Mouse (Mus musculus) embryonic facial prominence, embryonic 10.5 days (tissue): ENCODE measurements around the gene Kif24. TPM values are rescaled to one million over a fixed set of nuclear protein-coding genes. Genes with fewer than 3 reads are reported as not detected.

Source experiments
- DNase-seq: peaks from one replicate; pipeline ENCODE4 v3.0.0-alpha.2; 2017; ENCODE audit warnings: low spot score
- H3K27ac ChIP-seq: fragments of 300-500 bp; sonication (generic); replicated peaks from 2 replicates; pipeline ENCODE4 v1.5.1; 2016; ENCODE audit warnings: mild to moderate bottlenecking
- H3K27me3 ChIP-seq: fragments of 300-500 bp; sonication (generic); replicated peaks from 2 replicates; pipeline ENCODE4 v1.6.1; 2016; ENCODE audit warnings: low read depth, mild to moderate bottlenecking; ENCODE audit not compliant: poor library complexity, severe bottlenecking
- H3K36me3 ChIP-seq: fragments of 300-500 bp; sonication (generic); replicated peaks from 2 replicates; pipeline ENCODE4 v1.6.1; 2016; ENCODE audit warnings: mild to moderate bottlenecking, moderate library complexity
- H3K4me1 ChIP-seq: fragments of 300-500 bp; sonication (generic); 2 replicates; pipeline ENCODE4 v1.6.1; 2016
- H3K4me3 ChIP-seq: fragments of 300-500 bp; sonication (generic); 2 replicates; pipeline ENCODE4 v1.5.1; 2016; ENCODE audit warnings: mild to moderate bottlenecking, moderate library complexity
- H3K9me3 ChIP-seq: fragments of 300-500 bp; sonication (generic); 2 replicates; pipeline ENCODE4 v1.6.1; 2016; ENCODE audit warnings: mild to moderate bottlenecking
- WGBS: fragments of 180-500 bp; shearing (Covaris S2); methylation state at CpG from one replicate; pipeline ENCODE4 v1.1.7; 2016; 5-methylcytosine and 5-hydroxymethylcytosine counted together
- polyA plus RNA-seq: library from polyadenylated mRNA; unstranded; fragments of >200 nt; fragmentation: Nextera tagmentation; extraction: Ambion mirVana; gene quantifications from 2 replicates; pipeline ENCODE4 v1.2.1, GENCODE M21; 2016

Gene Kif24
- polyA plus RNA-seq, 1 experiment from 2014 or later: 15.1 TPM

- DNase-seq: no peak
- 0 out of 2 replicates have a peak, but pooled peaks cover 3% of the 10 kb centered on the region for H3K9me3 ChIP-seq
- no peaks in the 10 kb centered on the region for H3K27me3 ChIP-seq
- no peaks in the 10 kb centered on the region for H3K4me1 ChIP-seq
- WGBS: 48% methylated on average over 2 of the region's 2 CpGs
- H3K27ac ChIP-seq: no peak overlapping the region
- H3K36me3 ChIP-seq: peaks cover 69% of the 10 kb centered on the region
- no peak overlapping the region for H3K4me3 ChIP-seq
These were observed 107.5 kb downstream of the Kif24 start for GRCm38 (mm10) chr4:41357154-41357553.

- Histone ChIP-seq H3K9me3 (0 out of 2 replicates have a peak, but pooled peaks cover 3% of the 10 kb centered on the region), H3K27ac (no peak overlapping the region), H3K27me3 (no peaks in the 10 kb centered on the region), H3K4me1 (peaks cover 10% of the 10 kb centered on the region), H3K36me3 (peaks cover 61% of the 10 kb centered on the region), H3K4me3 (no peak overlapping the region)
- WGBS: 88% methylated on average over 1 of the region's 1 CpGs
- no peak for DNase-seq
These were observed 111.4 kb downstream of the Kif24 start for GRCm38 (mm10) chr4:41353265-41353664.

GRCm38 (mm10) chr4:41352758-41353157, 111.9 kb downstream of the Kif24 start:
- no peaks in the 10 kb centered on the region for H3K27me3 ChIP-seq
- DNase-seq: no peak
- 91% methylated on average over 4 of the region's 4 CpGs for WGBS
- no peak overlapping the region for H3K27ac ChIP-seq
- peaks cover 57% of the 10 kb centered on the region for H3K36me3 ChIP-seq
- no peak overlapping the region for H3K4me3 ChIP-seq
- H3K9me3 ChIP-seq: 0 out of 2 replicates have a peak, but pooled peaks cover 3% of the 10 kb centered on the region
- H3K4me1 ChIP-seq: peaks cover 15% of the 10 kb centered on the region

GRCm38 (mm10) chr4:41349199-41349591, 115.5 kb downstream of the Kif24 start:
- H3K4me3 ChIP-seq: peak overlapping the region; percentile 88
- no peak for DNase-seq
- H3K4me1 ChIP-seq: peaks cover 17% of the 10 kb centered on the region
- no peaks in the 10 kb centered on the region for H3K9me3 ChIP-seq
- H3K36me3 ChIP-seq: peaks cover 30% of the 10 kb centered on the region
- H3K27ac ChIP-seq: peak overlapping the region; percentile 96
- no peaks in the 10 kb centered on the region for H3K27me3 ChIP-seq
- WGBS: under 1% methylated on average over 28 of the region's 28 CpGs

GRCm38 (mm10) chr4:41348584-41349198, 116.0 kb downstream of the Kif24 start, which contains the start of gene Ubap1:
TSS of gene Ubap1 (plus strand) at chr4:41348996.
- WGBS: under 1% methylated on average over 31 of the region's 31 CpGs
- Histone ChIP-seq H3K4me1 (peaks cover 17% of the 10 kb centered on the region), H3K9me3 (no peaks in the 10 kb centered on the region), H3K27me3 (no peaks in the 10 kb centered on the region), H3K4me3 (peak within 1 kb of the TSS; percentile 88), H3K36me3 (peaks cover 27% of the 10 kb centered on the region), H3K27ac (peak within 1 kb of the TSS; percentile 96)
- DNase-seq: peak; percentile 98

GRCm38 (mm10) chr4:41347839-41348238, 116.8 kb downstream of the Kif24 start:
- H3K36me3 ChIP-seq: peaks cover 20% of the 10 kb centered on the region
- H3K9me3 ChIP-seq: no peaks in the 10 kb centered on the region
- H3K4me3 ChIP-seq: no peak overlapping the region
- no peaks in the 10 kb centered on the region for H3K27me3 ChIP-seq
- no peak overlapping the region for H3K27ac ChIP-seq
- 61% methylated on average over 5 of the region's 5 CpGs for WGBS
- peak; percentile 9 for DNase-seq
- H3K4me1 ChIP-seq: peaks cover 17% of the 10 kb centered on the region

GRCm38 (mm10) chr4:41346011-41346410, 118.7 kb downstream of the Kif24 start:
- no peak for DNase-seq
- 79% methylated on average over 2 of the region's 2 CpGs for WGBS
- Histone ChIP-seq H3K36me3 (peaks cover 2% of the 10 kb centered on the region), H3K27me3 (no peaks in the 10 kb centered on the region), H3K4me3 (no peak overlapping the region), H3K4me1 (peaks cover 17% of the 10 kb centered on the region), H3K27ac (no peak overlapping the region), H3K9me3 (no peaks in the 10 kb centered on the region)

GRCm38 (mm10) chr4:41340912-41341550, 123.7 kb downstream of the Kif24 start:
- no peak overlapping the region for H3K4me3 ChIP-seq
- H3K4me1 ChIP-seq: no peaks in the 10 kb centered on the region
- no peaks in the 10 kb centered on the region for H3K9me3 ChIP-seq
- H3K27ac ChIP-seq: no peak overlapping the region
- 79% methylated on average over 11 of the region's 11 CpGs for WGBS
- no peaks in the 10 kb centered on the region for H3K27me3 ChIP-seq
- DNase-seq: no peak
- no peaks in the 10 kb centered on the region for H3K36me3 ChIP-seq

Other genes with a start within 250 kb of the Kif24 start
- 95.7 and 101 TPM in 2 replicates for gene Ubap2, start 189.7 kb downstream of the Kif24 start, polyA plus RNA-seq
- gene Dcaf12, start 150.0 kb downstream of the Kif24 start, polyA plus RNA-seq: 62.0 and 62.6 TPM in 2 replicates
- gene Ubap1, start 115.9 kb downstream of the Kif24 start, polyA plus RNA-seq: 61.4 and 65.4 TPM in 2 replicates
- gene Nudt2, start 264 bp upstream of the Kif24 start, polyA plus RNA-seq: 55.4 and 61.4 TPM in 2 replicates
- gene AI464131, start 38.2 kb upstream of the Kif24 start, polyA plus RNA-seq: 5.7 and 8.9 TPM in 2 replicates
- gene 1110017D15Rik, start 52.4 kb upstream of the Kif24 start, polyA plus RNA-seq: 5.3 and 6.1 TPM in 2 replicates
- gene Fam219a, start 104.7 kb upstream of the Kif24 start, polyA plus RNA-seq: 2.0 and 2.6 TPM in 2 replicates
- 1.3 and 1.8 TPM in 2 replicates for gene Dnaic1, start 104.9 kb upstream of the Kif24 start, polyA plus RNA-seq
- gene Enho, start 175.4 kb upstream of the Kif24 start, polyA plus RNA-seq: 19.3 and 19.8 TPM in 2 replicates
- gene Cntfr, start 232.2 kb upstream of the Kif24 start, polyA plus RNA-seq: 8.6 and 11.1 TPM in 2 replicates
- gene Il11ra1, start 235.1 kb upstream of the Kif24 start, polyA plus RNA-seq: 146 and 188 TPM in 2 replicates
- 91.2 and 91.9 TPM in 2 replicates for gene Rpp25l, start 248.6 kb upstream of the Kif24 start, polyA plus RNA-seq